Mouse (Mus musculus): ENCODE data around the gene Dedd. TPM values are rescaled to one million over a fixed set of nuclear protein-coding genes. Genes with fewer than 3 reads are reported as not detected.
"Not testable (repeated sequence)": the region's sequence is repeated elsewhere in the genome, so short reads cannot be mapped to it uniquely, and the experiment has no call there.

Gene Dedd
- total RNA-seq, 2 experiments from 2014 or later = 36.1 to 37.4 TPM

GRCm38 (mm10) chr1:171287136-171288081, 41.5 kb upstream of the Dedd start, which contains the start of gene Usp21:
Gene Usp21 (minus strand): TSS chr1:171287991.
- no peak; the same call in 1 of the 2 replicates for TF ChIP-seq CTCF (conservative IDR thresholded peaks at IDR 0.05)
- Histone ChIP-seq H3K27ac (peak within 1 kb of the TSS; percentile 93), H3K4me3 (peak within 1 kb of the TSS; percentile 98)
- DNase-seq (ENCODE audit: low spot score in 2 of 2) = peak; percentile 93 to 95

GRCm38 (mm10) chr1:171288328-171288727, 40.6 kb upstream of the Dedd start:
- no peak overlapping the region; the same call in 1 of the 2 replicates for H3K4me3 ChIP-seq

GRCm38 (mm10) chr1:171293351-171293750, 35.6 kb upstream of the Dedd start:
- no peak for TF ChIP-seq CTCF (conservative IDR thresholded peaks at IDR 0.05)
- DNase-seq (ENCODE audit: low spot score in 2 of 2) = no peak
- Histone ChIP-seq H3K4me3 (peak overlapping the region; percentile 95), H3K27ac (peak overlapping the region; percentile 100)

More at GRCm38 (mm10) chr1:171288328-171288727, 40.6 kb upstream of the Dedd start:
- no peak for DNase-seq (ENCODE audit: low spot score in 2 of 2)
- H3K27ac ChIP-seq = peak overlapping the region; percentile 93
- TF ChIP-seq CTCF (conservative IDR thresholded peaks at IDR 0.05) = no peak

DNA sequence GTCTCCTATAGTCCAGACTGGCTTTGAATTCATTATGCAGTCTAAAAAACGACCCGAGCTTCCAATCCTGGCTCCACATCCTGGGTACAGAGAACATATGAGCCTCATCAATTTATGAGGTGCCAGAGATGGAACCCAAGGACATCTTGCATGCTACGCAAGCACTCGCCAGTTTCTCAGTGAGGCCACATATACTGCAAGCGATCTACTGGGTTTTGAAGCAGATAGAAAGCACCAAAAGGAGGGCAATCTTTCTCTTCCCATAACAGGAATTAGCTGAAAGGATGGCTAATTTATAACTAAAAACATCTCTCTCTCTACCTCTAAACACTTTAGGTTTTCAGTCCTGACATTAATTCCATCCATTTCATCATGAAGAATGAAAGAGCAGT, 35.0 kb upstream of the Dedd start:
- H3K4me3 ChIP-seq = peak overlapping the region; percentile 95
- peak overlapping the region; percentile 100 for H3K27ac ChIP-seq
- DNase-seq (ENCODE audit: low spot score in 2 of 2) = no peak
- TF ChIP-seq CTCF (conservative IDR thresholded peaks at IDR 0.05) = no peak

- peak; percentile 76 to 79 for DNase-seq (ENCODE audit: low spot score in 2 of 2)
- Histone ChIP-seq H3K27ac (peak within 1 kb of the TSS; percentile 100), H3K4me3 (peak within 1 kb of the TSS; percentile 95)
- TF ChIP-seq CTCF (conservative IDR thresholded peaks at IDR 0.05) = peak; percentile 69
Measured at GRCm38 (mm10) chr1:171294298-171295062, 34.5 kb upstream of the Dedd start, which contains the start of gene Ufc1. Gene Ufc1 (minus strand): TSS chr1:171295024.

DNA sequence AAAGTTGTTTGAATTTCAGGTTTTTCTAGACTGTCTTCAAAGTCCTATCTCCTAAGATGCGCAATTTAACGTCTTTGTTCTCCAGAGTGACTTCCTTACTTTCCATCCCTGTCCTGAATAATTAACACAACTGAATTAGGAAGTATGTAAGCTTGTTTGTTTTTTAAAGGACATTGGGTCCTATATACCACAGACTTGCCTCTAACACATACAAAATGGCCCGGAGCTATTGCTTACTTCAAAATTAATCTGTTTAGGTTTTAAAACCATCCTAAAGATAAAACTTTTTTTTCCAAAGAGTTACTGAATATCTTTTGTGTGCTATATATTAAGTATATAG, 33.9 kb upstream of the Dedd start:
- H3K4me3 ChIP-seq = peak overlapping the region; percentile 95
- TF ChIP-seq CTCF (conservative IDR thresholded peaks at IDR 0.05) = no peak
- H3K27ac ChIP-seq = peak overlapping the region; percentile 100
- DNase-seq (ENCODE audit: low spot score in 2 of 2) = no peak

- no peak for DNase-seq (ENCODE audit: low spot score in 2 of 2)
- no peak for TF ChIP-seq CTCF (conservative IDR thresholded peaks at IDR 0.05)
- no peak overlapping the region for H3K4me3 ChIP-seq
- H3K27ac ChIP-seq = no peak overlapping the region
Measured at GRCm38 (mm10) chr1:171298226-171298625, 30.7 kb upstream of the Dedd start.

DNA sequence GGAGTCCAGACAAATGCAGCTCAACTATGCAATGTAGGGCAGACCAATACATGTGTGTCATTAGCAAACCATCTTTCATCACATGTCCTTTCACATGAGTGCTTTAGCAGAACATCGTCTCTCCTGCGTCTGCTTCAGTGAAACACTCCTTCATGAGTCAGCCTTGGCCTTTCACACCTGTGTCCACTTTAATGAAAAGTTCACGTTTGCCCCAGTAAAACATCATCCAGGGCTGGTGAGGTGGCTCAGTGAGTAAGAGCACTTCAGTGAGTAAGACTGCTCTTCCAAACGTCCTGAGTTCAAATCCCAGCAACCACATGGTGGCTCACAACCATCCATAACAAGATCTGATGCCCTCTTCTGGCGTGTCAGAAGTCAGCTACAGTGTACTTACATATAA, 22.8 kb upstream of the Dedd start:
- not testable (repeated sequence) for DNase-seq (ENCODE audit: low spot score in 2 of 2); H3K27ac ChIP-seq; H3K4me3 ChIP-seq

- no peak for TF ChIP-seq CTCF (conservative IDR thresholded peaks at IDR 0.05)
- no peak overlapping the region for H3K27ac ChIP-seq
- no peak for DNase-seq (ENCODE audit: low spot score in 2 of 2)
- no peak overlapping the region for H3K4me3 ChIP-seq
Measured at GRCm38 (mm10) chr1:171309321-171309720, 19.6 kb upstream of the Dedd start.

DNA sequence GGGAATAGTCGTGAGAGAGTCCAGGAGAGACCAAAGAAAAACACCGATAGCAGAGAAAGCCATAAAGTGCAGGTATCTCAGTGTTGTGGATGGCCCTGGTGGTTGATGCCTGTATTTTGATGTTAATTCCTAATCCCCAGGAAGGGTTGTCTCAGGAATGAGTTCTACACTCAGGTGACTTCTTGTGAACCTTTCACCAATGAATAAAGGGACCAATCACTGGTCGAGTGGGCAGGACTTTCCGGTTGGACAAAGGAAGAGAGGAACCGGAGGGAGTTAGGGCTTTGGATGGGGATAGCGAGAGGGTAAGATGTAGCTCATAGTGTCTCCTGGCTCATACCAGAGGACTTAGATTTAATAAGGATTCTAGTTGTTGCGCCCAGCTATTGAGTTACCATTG, 9.2 kb upstream of the Dedd start:
- H3K4me3 ChIP-seq = no peak overlapping the region
- no peak overlapping the region for H3K27ac ChIP-seq
- no peak for TF ChIP-seq CTCF (conservative IDR thresholded peaks at IDR 0.05)
- DNase-seq (ENCODE audit: low spot score in 2 of 2) = no peak

DNA sequence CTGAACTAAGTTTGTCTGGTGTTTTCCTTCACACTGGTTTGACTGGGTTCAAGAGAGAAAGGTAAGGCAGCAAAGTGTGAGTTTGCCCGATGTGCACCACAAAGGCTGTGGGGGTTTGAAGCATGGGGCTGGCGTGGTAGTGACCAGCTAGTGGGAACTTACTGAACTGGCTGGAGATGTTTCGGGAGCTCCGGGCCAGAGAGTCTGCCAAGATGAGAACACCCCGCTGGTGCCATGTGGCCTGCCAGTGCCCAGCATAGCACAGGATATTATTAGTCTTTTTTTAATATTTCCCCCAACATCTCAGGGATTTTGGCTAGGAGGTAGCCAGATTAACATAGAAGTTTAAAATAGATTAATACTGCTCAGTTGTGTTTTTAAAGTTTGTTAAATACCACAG, 8.8 kb upstream of the Dedd start:
- Histone ChIP-seq H3K4me3 (no peak overlapping the region), H3K27ac (no peak overlapping the region)
- no peak for TF ChIP-seq CTCF (conservative IDR thresholded peaks at IDR 0.05)
- DNase-seq (ENCODE audit: low spot score in 2 of 2) = no peak

DNA sequence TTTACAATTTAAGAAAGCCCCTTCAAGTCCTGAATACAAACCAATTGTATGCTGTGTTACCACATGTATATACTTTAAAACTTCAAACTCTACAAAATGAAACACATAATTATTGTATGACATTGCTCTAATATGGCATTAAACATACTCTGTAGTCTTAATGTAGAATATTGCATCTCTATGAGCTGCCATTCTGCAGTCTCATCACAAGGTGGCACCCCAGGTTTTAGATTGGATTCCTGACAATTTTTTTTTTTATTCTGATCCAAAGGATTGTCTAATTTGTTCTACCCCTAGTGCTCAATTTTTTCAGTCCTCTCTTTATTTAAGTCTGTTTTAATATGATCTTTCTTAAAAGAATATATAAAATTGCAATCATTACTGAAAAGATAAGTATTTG, 7.5 kb upstream of the Dedd start:
- no peak for DNase-seq (ENCODE audit: low spot score in 2 of 2)
- no peak overlapping the region for H3K4me3 ChIP-seq
- no peak overlapping the region for H3K27ac ChIP-seq
- TF ChIP-seq CTCF (conservative IDR thresholded peaks at IDR 0.05) = peak; percentile 81

DNA sequence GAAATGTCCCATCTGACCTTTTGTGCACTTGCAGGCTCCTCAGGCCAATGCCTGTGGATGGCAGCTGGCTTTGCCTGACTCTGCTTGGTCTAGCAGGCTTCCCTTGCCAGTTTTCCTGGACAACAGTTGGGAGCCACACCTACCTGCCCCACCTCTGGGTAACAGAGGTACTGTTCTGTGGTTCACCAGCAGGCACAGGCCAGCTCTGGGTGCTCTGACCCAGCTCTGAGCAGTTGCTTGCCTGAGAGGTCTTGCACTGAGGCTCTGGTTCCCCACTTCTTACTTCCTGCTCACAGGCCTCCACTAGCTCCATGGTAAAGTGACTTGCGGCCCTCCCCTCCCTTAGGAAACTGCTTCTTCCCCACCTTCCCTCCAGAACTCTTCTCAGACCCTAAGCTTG, 6.9 kb upstream of the Dedd start:
- H3K27ac ChIP-seq = no peak overlapping the region
- H3K4me3 ChIP-seq = no peak overlapping the region
- no peak for TF ChIP-seq CTCF (conservative IDR thresholded peaks at IDR 0.05)
- no peak for DNase-seq (ENCODE audit: low spot score in 2 of 2)
